Mouse (Mus musculus) bone marrow macrophage, adult 2 months (primary cell): ENCODE data around the gene Gm20388.

Experiments used
- CTCF ChIP-seq: IDR thresholded peaks from 2 replicates; pipeline ENCODE4 v1.5.1; 2012; ENCODE audit warnings: low read depth, mild to moderate bottlenecking, low read length, moderate library complexity
- POLR2A ChIP-seq: IDR thresholded peaks from 2 replicates; pipeline ENCODE4 v1.6.1; 2012; ENCODE audit warnings: mild to moderate bottlenecking, low read depth, low read length, borderline replicate concordance

- TF ChIP-seq CTCF (no peak), POLR2A (no peak)
Observed at GRCm38 (mm10) chr8:121003639-121004038, 1093.0 kb downstream of the Gm20388 start.
